Mouse (Mus musculus): ENCODE data around the gene Btnl1.

The Btnl1 gene

DNA sequence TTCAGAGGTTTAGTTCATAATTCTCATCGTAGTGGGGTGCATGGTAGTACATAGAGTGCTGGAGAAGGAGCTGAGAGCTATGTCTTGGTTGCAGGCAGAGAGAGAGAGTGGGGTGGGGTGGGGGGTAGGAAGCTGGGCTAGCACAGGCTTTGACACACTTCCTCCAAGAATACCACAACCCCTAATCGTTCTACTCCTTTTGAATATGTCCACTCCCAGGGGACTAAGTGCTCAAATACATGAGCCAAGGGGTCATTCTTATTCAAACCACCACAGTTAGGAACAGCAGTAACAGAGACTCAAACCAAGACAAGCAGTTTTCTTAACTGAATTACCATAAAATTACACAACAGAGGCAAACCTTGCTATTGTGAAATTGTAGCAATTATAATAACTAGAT is 9.7 kb downstream of the Btnl1 start:
- DNase-seq, result no peak

DNA sequence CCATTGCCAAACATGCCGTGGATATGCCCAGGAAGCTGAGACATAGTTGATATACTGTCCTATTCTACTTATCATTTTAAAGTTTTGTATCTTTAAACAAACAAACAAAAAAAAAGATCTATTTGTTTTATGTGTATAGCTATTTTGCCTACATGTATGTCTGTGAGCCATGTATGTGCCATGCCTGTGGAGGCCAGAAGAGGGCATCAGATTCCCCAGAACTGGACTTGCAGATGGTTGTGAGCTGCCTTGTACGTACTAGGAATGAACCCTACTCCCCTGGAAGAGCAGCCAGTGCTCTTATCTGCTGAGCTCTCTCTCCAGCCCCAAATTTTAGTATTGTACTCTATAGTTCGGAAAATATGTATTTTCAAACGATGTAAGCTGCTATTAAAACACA is 11.6 kb downstream of the Btnl1 start:
- no peak for DNase-seq

DNA sequence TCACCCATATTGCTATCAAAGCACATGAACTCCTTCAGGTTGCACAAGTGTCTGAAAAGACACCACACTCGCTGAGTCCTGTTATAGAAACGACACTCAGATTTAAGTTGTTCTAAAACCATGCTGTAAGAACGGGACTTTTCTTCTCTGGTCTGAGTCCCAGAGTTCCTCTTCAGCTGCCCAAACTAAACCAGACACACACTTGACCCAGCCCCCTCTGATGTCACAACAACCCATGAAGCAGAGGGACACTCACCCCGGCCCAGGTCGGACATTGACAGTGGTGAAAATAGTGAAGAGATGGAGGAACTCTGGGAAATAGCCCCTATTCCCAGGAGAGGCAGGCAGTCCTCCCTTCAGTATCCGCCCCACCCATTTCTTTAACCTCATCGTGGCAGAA is 14.6 kb downstream of the Btnl1 start:
- DNase-seq, result no peak

- no peak for DNase-seq
Measured at GRCm38 (mm10) chr17:34392321-34392720, 15.4 kb downstream of the Btnl1 start.

DNA sequence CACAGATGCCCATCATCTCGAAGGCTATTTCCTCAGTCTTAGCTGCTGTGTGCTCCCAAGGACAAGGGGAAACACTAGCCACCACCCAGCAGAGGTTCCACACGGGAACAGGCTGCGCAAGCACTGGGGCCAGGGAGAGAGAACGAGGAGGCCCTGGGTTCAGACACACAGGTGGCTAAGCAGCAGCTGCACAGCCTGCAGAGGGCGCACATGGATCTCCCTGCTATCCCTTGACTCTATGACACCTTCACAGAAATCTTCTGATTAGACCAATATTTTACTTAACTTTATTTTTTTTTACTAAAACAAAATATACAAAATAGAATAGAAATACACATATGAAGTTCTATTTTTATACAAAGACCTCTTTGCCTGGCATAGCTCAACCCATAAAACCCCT is 20.4 kb downstream of the Btnl1 start:
- DNase-seq, result no peak

DNA sequence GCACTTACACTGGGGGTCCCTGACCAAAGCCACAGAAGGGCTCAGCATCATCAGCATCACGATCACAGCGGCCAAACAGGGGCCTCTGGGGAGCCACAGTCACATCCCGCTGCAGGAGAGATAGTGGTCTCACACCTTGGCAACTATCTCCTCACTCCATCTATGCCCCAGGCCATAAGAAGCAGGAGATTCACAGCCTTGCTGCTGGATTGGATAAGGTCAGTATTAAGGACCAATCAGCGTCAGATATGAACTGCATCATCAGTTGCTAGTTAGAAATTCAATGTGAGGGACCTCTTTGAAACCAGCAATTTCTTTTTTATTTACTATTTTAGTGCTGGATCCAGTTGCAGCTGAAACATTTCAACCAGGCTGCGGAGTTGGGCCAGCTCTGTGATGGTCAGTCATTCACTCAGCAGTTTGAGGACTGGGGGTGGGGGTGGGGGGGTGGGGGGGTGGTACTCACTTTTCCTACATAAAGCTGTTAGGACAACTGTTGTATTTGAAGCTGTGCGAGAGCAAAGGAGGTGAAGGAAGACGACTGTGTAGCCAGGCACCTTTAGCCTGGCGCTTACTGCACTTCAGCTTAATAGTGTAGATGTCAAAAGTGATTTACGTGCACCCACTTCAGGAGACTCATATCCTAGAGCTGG is 21.3 kb downstream of the Btnl1 start:
- DNase-seq, result peak; percentile 71

GRCm38 (mm10) chr17:34398711-34399393 is 21.9 kb downstream of the Btnl1 start, which contains the start of gene BC051142:
Gene BC051142, plus strand, starts transcription at chr17:34398820.
- DNase-seq, result peak; percentile 90

DNA sequence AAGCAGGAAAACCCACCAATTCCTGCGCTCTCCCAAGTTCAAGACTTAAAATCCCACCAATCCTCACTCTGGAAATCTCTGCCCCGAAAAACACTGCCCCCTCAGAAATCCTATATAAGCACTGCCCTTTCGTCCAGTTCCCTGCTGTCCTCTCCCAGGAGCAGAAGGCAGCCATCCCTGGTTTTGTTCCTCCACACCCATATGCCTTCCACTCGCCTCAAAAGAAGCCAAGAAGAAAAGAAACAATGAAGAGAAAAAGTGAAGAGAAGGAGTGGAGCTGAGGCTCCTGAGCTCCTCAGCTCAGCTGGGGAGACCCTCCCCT is 22.4 kb downstream of the Btnl1 start:
- DNase-seq, result no peak

DNA sequence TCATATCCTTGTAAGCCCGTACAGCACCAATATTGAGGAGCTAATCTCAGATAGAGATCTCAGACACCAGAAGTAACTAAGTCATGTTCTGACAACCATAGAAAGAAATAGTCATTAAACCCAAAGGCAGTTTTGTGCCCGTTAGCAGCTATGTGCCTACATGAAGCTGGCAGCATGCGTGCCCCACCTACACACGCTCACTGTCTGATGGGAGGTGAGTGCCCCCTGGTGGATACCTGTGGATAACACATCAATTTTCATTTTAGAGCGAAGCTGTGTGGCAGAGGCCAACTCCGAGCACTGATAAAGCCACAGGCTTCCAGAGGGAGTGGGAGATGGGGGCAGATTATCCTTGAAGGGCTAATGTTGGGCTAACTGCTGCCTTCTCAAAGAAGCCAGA is 34.2 kb downstream of the Btnl1 start:
- DNase-seq, result peak; percentile 82

DNA sequence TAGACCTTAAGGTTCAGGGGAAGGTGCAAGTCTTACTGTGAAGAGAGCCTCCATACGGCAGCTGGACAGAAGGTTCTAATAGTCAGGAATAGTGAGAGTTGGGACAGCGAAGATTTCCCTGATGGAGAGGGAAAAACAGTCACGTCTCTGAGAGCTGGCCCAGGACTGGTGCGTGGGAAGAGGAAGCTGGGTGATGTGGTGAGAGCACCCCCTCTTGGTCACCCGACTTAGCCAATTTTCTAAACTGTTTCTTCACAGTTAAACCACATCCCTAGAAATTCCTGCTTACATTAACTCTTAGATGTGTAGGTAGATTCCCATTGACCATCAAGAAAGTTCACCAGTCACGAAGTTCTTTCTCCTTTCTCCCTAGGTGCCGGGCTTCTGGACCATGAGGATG is 43.1 kb downstream of the Btnl1 start:
- DNase-seq, result no peak

- peak; percentile 26 for DNase-seq
Measured at GRCm38 (mm10) chr17:34427597-34427996, 50.7 kb downstream of the Btnl1 start.
